In genomic region chr8:11013258-11013657, GRCm38 (mm10) we compare ENCODE assay signal across 8 mouse cellular contexts. TPM values are rescaled to one million over a fixed set of nuclear protein-coding genes. Genes with fewer than 3 reads are reported as not detected.
DNase-seq lines count a peak whose midpoint lies in the region; ATAC-seq lines count a peak whose summit lies in the region.

No protein-coding gene starts in this region.

- DNase-seq in adrenal gland, adult (ENCODE audit: inconsistent age in 2 of 2, low spot score in 1 of 2): peak; percentile 66 to 92
- no peak for DNase-seq in adrenal gland, postnatal 4 days (ENCODE audit: low spot score in 2 of 2)
- peak; percentile 60 for DNase-seq in ovary, postnatal 36 days (ENCODE audit: low spot score)
- no peak for DNase-seq in ovary, postnatal 10 days (ENCODE audit: low spot score)
- DNase-seq in kidney, postnatal 10 days: peak; percentile 83
- peak; percentile 63 for DNase-seq in thymus, postnatal 0 days (ENCODE audit: low spot score)

- H3K9ac ChIP-seq in midbrain, embryonic 16.5 days (ENCODE audit: low read depth, low read length): peak overlapping the region; percentile 25; the same call in 1 of the 2 replicates

- no peaks in the 10 kb centered on the region for H3K36me3 ChIP-seq in midbrain, embryonic 16.5 days (ENCODE audit: control insufficient read depth, insufficient read depth, low read length)

- no peaks in the 10 kb centered on the region for H3K9me3 ChIP-seq in midbrain, embryonic 16.5 days (replicated peaks; ENCODE audit: control insufficient read depth, low read length, poor library complexity, severe bottlenecking)

- peaks cover 11% of the 10 kb centered on the region for H3K4me1 ChIP-seq in midbrain, embryonic 16.5 days (ENCODE audit: control insufficient read depth, insufficient read depth, low read length)

- H3K4me2 ChIP-seq in midbrain, embryonic 16.5 days (ENCODE audit: low read length): peak overlapping the region; percentile 19; the same call in 1 of the 2 replicates

- WGBS in midbrain, embryonic 16.5 days: 1% methylated on average over 6 of the region's 6 CpGs

- peak; percentile 44; the same call in 1 of the 2 replicates for ATAC-seq in frontal cortex, adult (ENCODE audit: low TSS enrichment)
- no peak for ATAC-seq in midbrain, embryonic 16.5 days

- H3K4me3 ChIP-seq in midbrain, embryonic 16.5 days (ENCODE audit: low read depth, low read length): no peak overlapping the region

- no peaks in the 10 kb centered on the region for H3K27me3 ChIP-seq in midbrain, embryonic 16.5 days (ENCODE audit: control insufficient read depth, insufficient read depth, low read depth, low read length)

- no peak overlapping the region for H3K27ac ChIP-seq in midbrain, embryonic 16.5 days (ENCODE audit: low read length)

RNA-seq across cellular contexts. Expression of gene Irs2, which starts 5.0 kb away (rescaled TPM):
- total RNA-seq in adrenal gland, postnatal 4 days (2021): 10 to 100 TPM; 33.2 to 33.3 TPM
- 3.8 and 5.1 TPM in 2 replicates for polyA plus RNA-seq in midbrain, embryonic 16.5 days (2015; fragmentation: Nextera tagmentation; extraction: Ambion mirVana)
- polyA plus RNA-seq in thymus, postnatal 0 days (2015; fragmentation: Nextera tagmentation; extraction: Ambion mirVana): 4.5 TPM in 2 replicates

Comparison
In these comparisons a context has a peak if more than half of its experiments do, and no peak if none do; other contexts are left out.
1. DNase-seq: peak in adrenal gland, adult (2 of 2), ovary, postnatal 36 days (single experiment), kidney, postnatal 10 days (single experiment) and thymus, postnatal 0 days (single experiment); none in adrenal gland, postnatal 4 days (0 of 2) and ovary, postnatal 10 days (single experiment).